Mouse (Mus musculus) hindbrain, embryonic 14.5 days (tissue): ENCODE data around the gene Foxo3. TPM values are rescaled to one million over a fixed set of nuclear protein-coding genes. Genes with fewer than 3 reads are reported as not detected.
A peak's percentile ranks its signal among the peaks of the same experiment; 100 is the strongest.

Experiments used
- ATAC-seq: fragments of 200-750 bp; cut with Nextera tagmentation; 2 replicates; pipeline ENCODE4 v1.8.0; 2017; ENCODE audit warnings: moderate number of reproducible peaks, mild to moderate bottlenecking, moderate TSS enrichment, moderate library complexity; ENCODE audit not compliant: low FRiP score
- DNase-seq: peaks from one replicate; pipeline ENCODE4 v3.0.0-alpha.2; 2015; ENCODE audit warnings: low spot score
- H3K27ac ChIP-seq: fragments of 300-500 bp; sonication (generic); 2 replicates; pipeline ENCODE4 v1.5.1; 2014; ENCODE audit warnings: mild to moderate bottlenecking, moderate library complexity
- H3K27me3 ChIP-seq: fragments of 300-500 bp; sonication (generic); 2 replicates; pipeline ENCODE4 v1.6.1; 2014; ENCODE audit warnings: mild to moderate bottlenecking, low read length, mixed read lengths; ENCODE audit not compliant: control insufficient read depth, insufficient read depth
- H3K36me3 ChIP-seq: fragments of 300-500 bp; sonication (generic); replicated peaks from 2 replicates; pipeline ENCODE4 v1.6.1; 2014; ENCODE audit not compliant: control insufficient read depth, insufficient read depth
- H3K4me1 ChIP-seq: fragments of 300-500 bp; sonication (generic); replicated peaks from 2 replicates; pipeline ENCODE4 v1.6.1; 2014; ENCODE audit warnings: antibody characterized with exemption, low read length, mixed read lengths; ENCODE audit not compliant: control insufficient read depth, insufficient read depth
- H3K4me2 ChIP-seq: fragments of 300-500 bp; sonication (generic); replicated peaks from 2 replicates; pipeline ENCODE4 v1.6.1; 2014; ENCODE audit warnings: mild to moderate bottlenecking, moderate library complexity
- H3K4me3 ChIP-seq: fragments of 300-500 bp; sonication (generic); replicated peaks from 2 replicates; pipeline ENCODE4 v1.5.1; 2014; ENCODE audit warnings: mild to moderate bottlenecking, low read length
- H3K9ac ChIP-seq: fragments of 300-500 bp; sonication (generic); 2 replicates; pipeline ENCODE4 v1.6.1; 2014
- H3K9me3 ChIP-seq: fragments of 300-500 bp; sonication (generic); 2 replicates; pipeline ENCODE4 v1.6.1; 2016; ENCODE audit warnings: low read length; ENCODE audit not compliant: control insufficient read depth
- WGBS: fragments of 180-500 bp; shearing (Covaris S2); extraction: QIAGEN DNeasy Blood & Tissue Kit; methylation state at CpG from one replicate; pipeline ENCODE4 v1.1.7; 2014; 5-methylcytosine and 5-hydroxymethylcytosine counted together
- polyA plus RNA-seq: library from polyadenylated mRNA; unstranded; fragments of >200 nt; fragmentation: Nextera tagmentation; extraction: Ambion mirVana; gene quantifications from 2 replicates; pipeline ENCODE4 v1.2.1, GENCODE M21; 2014

Gene Foxo3
- polyA plus RNA-seq, 1 experiment from 2014 or later = 5.9 TPM

GRCm38 (mm10) chr10:42299967-42300366 is 23.4 kb upstream of the Foxo3 start:
- H3K27ac ChIP-seq = no peak overlapping the region
- DNase-seq (no peak), ATAC-seq (no peak)
- 75% methylated on average over 7 of the region's 7 CpGs for WGBS
- no peak overlapping the region for H3K4me3 ChIP-seq
- H3K4me2 ChIP-seq = no peak overlapping the region
- H3K36me3 ChIP-seq = no peaks in the 10 kb centered on the region
- no peaks in the 10 kb centered on the region for H3K4me1 ChIP-seq
- H3K9ac ChIP-seq = no peak overlapping the region
- H3K9me3 ChIP-seq = no peaks in the 10 kb centered on the region
- H3K27me3 ChIP-seq = no peaks in the 10 kb centered on the region

- H3K4me3 ChIP-seq = no peak overlapping the region
- H3K4me2 ChIP-seq = no peak overlapping the region
- no peaks in the 10 kb centered on the region for H3K36me3 ChIP-seq
- H3K4me1 ChIP-seq = no peaks in the 10 kb centered on the region
- no peaks in the 10 kb centered on the region for H3K27me3 ChIP-seq
- no peaks in the 10 kb centered on the region for H3K9me3 ChIP-seq
- DNase-seq = no peak
- no peak overlapping the region for H3K27ac ChIP-seq
- no peak for ATAC-seq
- WGBS = 75% methylated on average over 6 of the region's 6 CpGs
- H3K9ac ChIP-seq = no peak overlapping the region
These were observed 22.9 kb upstream of the Foxo3 start for GRCm38 (mm10) chr10:42299426-42299825.

- no peak overlapping the region for H3K4me2 ChIP-seq
- H3K27ac ChIP-seq = no peak overlapping the region
- H3K9me3 ChIP-seq = no peaks in the 10 kb centered on the region
- no peaks in the 10 kb centered on the region for H3K27me3 ChIP-seq
- WGBS = 98% methylated on average over 1 of the region's 1 CpGs
- no peak for DNase-seq
- H3K4me3 ChIP-seq = no peak overlapping the region
- H3K4me1 ChIP-seq = no peaks in the 10 kb centered on the region
- H3K36me3 ChIP-seq = no peaks in the 10 kb centered on the region
- ATAC-seq = no peak
- H3K9ac ChIP-seq = no peak overlapping the region
These were observed 21.4 kb upstream of the Foxo3 start for GRCm38 (mm10) chr10:42297954-42298353.

GRCm38 (mm10) chr10:42297109-42297508 is 20.6 kb upstream of the Foxo3 start:
- no peak overlapping the region for H3K4me2 ChIP-seq
- H3K36me3 ChIP-seq = no peaks in the 10 kb centered on the region
- H3K9me3 ChIP-seq = no peaks in the 10 kb centered on the region
- no peak overlapping the region for H3K9ac ChIP-seq
- DNase-seq = no peak
- no peaks in the 10 kb centered on the region for H3K4me1 ChIP-seq
- H3K4me3 ChIP-seq = no peak overlapping the region
- H3K27ac ChIP-seq = no peak overlapping the region
- no peaks in the 10 kb centered on the region for H3K27me3 ChIP-seq
- no peak for ATAC-seq
- WGBS = 82% methylated on average over 2 of the region's 2 CpGs

- H3K9me3 ChIP-seq = no peaks in the 10 kb centered on the region
- H3K4me1 ChIP-seq = no peaks in the 10 kb centered on the region
- H3K27ac ChIP-seq = no peak overlapping the region
- ATAC-seq (no peak), DNase-seq (no peak)
- no peaks in the 10 kb centered on the region for H3K36me3 ChIP-seq
- H3K9ac ChIP-seq = no peak overlapping the region
- no peaks in the 10 kb centered on the region for H3K27me3 ChIP-seq
- 64% methylated on average over 4 of the region's 4 CpGs for WGBS
- no peak overlapping the region for H3K4me3 ChIP-seq
- no peak overlapping the region for H3K4me2 ChIP-seq
These were observed 20.0 kb upstream of the Foxo3 start for GRCm38 (mm10) chr10:42296559-42296958.

- Histone ChIP-seq H3K4me3 (no peak overlapping the region), H3K4me2 (no peak overlapping the region), H3K9me3 (no peaks in the 10 kb centered on the region), H3K4me1 (no peaks in the 10 kb centered on the region), H3K27me3 (no peaks in the 10 kb centered on the region), H3K36me3 (no peaks in the 10 kb centered on the region), H3K27ac (no peak overlapping the region), H3K9ac (no peak overlapping the region)
- WGBS = 19% methylated on average over 1 of the region's 1 CpGs
- ATAC-seq (peak; percentile 31; the same call in 1 of the 2 replicates), DNase-seq (peak; percentile 83)
These were observed 18.5 kb upstream of the Foxo3 start for GRCm38 (mm10) chr10:42295028-42295427.

- WGBS = 75% methylated on average over 2 of the region's 2 CpGs
- H3K9me3 ChIP-seq = no peaks in the 10 kb centered on the region
- H3K36me3 ChIP-seq = no peaks in the 10 kb centered on the region
- ATAC-seq = no peak
- H3K4me3 ChIP-seq = no peak overlapping the region
- no peak for DNase-seq
- H3K4me2 ChIP-seq = no peak overlapping the region
- H3K4me1 ChIP-seq = no peaks in the 10 kb centered on the region
- H3K9ac ChIP-seq = no peak overlapping the region
- H3K27ac ChIP-seq = no peak overlapping the region
- no peaks in the 10 kb centered on the region for H3K27me3 ChIP-seq
These were observed 17.8 kb upstream of the Foxo3 start for GRCm38 (mm10) chr10:42294392-42294791.

GRCm38 (mm10) chr10:42293877-42294276 is 17.3 kb upstream of the Foxo3 start:
- H3K36me3 ChIP-seq = no peaks in the 10 kb centered on the region
- WGBS = 69% methylated on average over 4 of the region's 4 CpGs
- DNase-seq (no peak), ATAC-seq (no peak)
- no peaks in the 10 kb centered on the region for H3K4me1 ChIP-seq
- no peaks in the 10 kb centered on the region for H3K9me3 ChIP-seq
- no peak overlapping the region for H3K9ac ChIP-seq
- H3K4me2 ChIP-seq = no peak overlapping the region
- H3K27ac ChIP-seq = no peak overlapping the region
- H3K4me3 ChIP-seq = no peak overlapping the region
- no peaks in the 10 kb centered on the region for H3K27me3 ChIP-seq

- Histone ChIP-seq H3K9me3 (no peaks in the 10 kb centered on the region), H3K27ac (no peak overlapping the region)
- WGBS = 63% methylated on average over 5 of the region's 5 CpGs
These were observed 14.8 kb upstream of the Foxo3 start for GRCm38 (mm10) chr10:42291360-42291759.

GRCm38 (mm10) chr10:42287666-42288065 is 11.1 kb upstream of the Foxo3 start:
- no peaks in the 10 kb centered on the region for H3K27me3 ChIP-seq
- no peaks in the 10 kb centered on the region for H3K4me1 ChIP-seq
- 48% methylated on average over 1 of the region's 1 CpGs for WGBS
- no peak overlapping the region for H3K4me2 ChIP-seq
- H3K27ac ChIP-seq = no peak overlapping the region
- H3K9me3 ChIP-seq = no peaks in the 10 kb centered on the region
- ATAC-seq (no peak), DNase-seq (no peak)
- no peak overlapping the region for H3K4me3 ChIP-seq
- no peak overlapping the region for H3K9ac ChIP-seq
- H3K36me3 ChIP-seq = no peaks in the 10 kb centered on the region

More at GRCm38 (mm10) chr10:42291360-42291759, 14.8 kb upstream of the Foxo3 start:
- DNase-seq = no peak
- Histone ChIP-seq H3K4me3 (no peak overlapping the region), H3K9ac (no peak overlapping the region), H3K4me2 (no peak overlapping the region), H3K4me1 (no peaks in the 10 kb centered on the region), H3K36me3 (no peaks in the 10 kb centered on the region), H3K27me3 (no peaks in the 10 kb centered on the region)
- ATAC-seq = no peak
